18 mouse cellular contexts compared by ENCODE assay signal in genomic region chr2:6407711-6408110, GRCm38 (mm10).
DNase-seq lines count a peak whose midpoint lies in the region; ATAC-seq and TF ChIP-seq lines count a peak whose summit lies in the region.
"Had no signal": no experiment of that assay in that cellular context is flagged by ENCODE, and none has a peak within 500 bp of the region (broad histone marks: within the 10 kb centered on the region; RNA-seq: fewer than 3 reads in every experiment).

No protein-coding gene starts in this region.

- peaks cover 3% of the 10 kb centered on the region; the same call in 1 of the 2 replicates for H3K36me3 ChIP-seq in heart, embryonic 11.5 days (ENCODE audit: control insufficient read depth, insufficient read depth, low read length)
- H3K36me3 ChIP-seq in kidney, postnatal 0 days (ENCODE audit: insufficient read depth, low read length) = no peaks in the 10 kb centered on the region
- H3K36me3 ChIP-seq: midbrain, embryonic 15.5 days had no signal

- no peak overlapping the region for H3K4me3 ChIP-seq in heart, embryonic 11.5 days (ENCODE audit: low read depth, low read length)
- H3K4me3 ChIP-seq in kidney, postnatal 0 days (replicated peaks; ENCODE audit: low read depth, low read length) = no peak overlapping the region
- H3K4me3 ChIP-seq: embryonic facial prominence, embryonic 13.5 days; hindbrain, embryonic 12.5 days; midbrain, embryonic 15.5 days had no signal

- H3K27ac ChIP-seq in heart, embryonic 11.5 days (ENCODE audit: low read depth, low read length) = peak overlapping the region; percentile 12; the same call in 1 of the 2 replicates
- 0 out of 2 replicates have a peak overlapping the region, but pooled peaks have one; percentile 10 for H3K27ac ChIP-seq in kidney, postnatal 0 days
- H3K27ac ChIP-seq: embryonic facial prominence, embryonic 13.5 days; hindbrain, embryonic 12.5 days; midbrain, embryonic 15.5 days had no signal

- H3K9me3 ChIP-seq in heart, embryonic 11.5 days (replicated peaks; ENCODE audit: control insufficient read depth, low read length) = no peaks in the 10 kb centered on the region
- no peaks in the 10 kb centered on the region for H3K9me3 ChIP-seq in kidney, postnatal 0 days (replicated peaks; ENCODE audit: low read length)
- H3K9me3 ChIP-seq: embryonic facial prominence, embryonic 13.5 days; G1E; hindbrain, embryonic 12.5 days; midbrain, embryonic 15.5 days had no signal

- H3K4me2 ChIP-seq in heart, embryonic 11.5 days = no peak overlapping the region
- H3K4me2 ChIP-seq in kidney, postnatal 0 days (ENCODE audit: low read length) = no peak overlapping the region
- H3K4me2 ChIP-seq: embryonic facial prominence, embryonic 13.5 days; hindbrain, embryonic 12.5 days; midbrain, embryonic 15.5 days had no signal

- 69% methylated on average over 1 of the region's 1 CpGs for WGBS in heart, embryonic 11.5 days (ENCODE audit: insufficient replicate concordance)
- WGBS in kidney, postnatal 0 days = 59% methylated on average over 1 of the region's 1 CpGs

- no peak for TF ChIP-seq CTCF in kidney, postnatal 0 days (IDR thresholded peaks at IDR 0.05; ENCODE audit: low read depth)

- H3K27me3 ChIP-seq in heart, embryonic 11.5 days (ENCODE audit: control insufficient read depth, insufficient read depth, low read length) = no peaks in the 10 kb centered on the region
- H3K27me3 ChIP-seq in kidney, postnatal 0 days (ENCODE audit: insufficient read depth, low read length) = no peaks in the 10 kb centered on the region
- H3K27me3 ChIP-seq: embryonic facial prominence, embryonic 13.5 days; hindbrain, embryonic 12.5 days; midbrain, embryonic 15.5 days had no signal

- DNase-seq in heart, postnatal 10 days = no peak
- no peak for DNase-seq in kidney, postnatal 0 days (ENCODE audit: low spot score)
- DNase-seq in kidney, postnatal 36 days = no peak
- no peak for DNase-seq in gastrocnemius, adult 8-10 months (ENCODE audit: low spot score in 2 of 2)
- DNase-seq in layer of hippocampus, adult 9-10 months (ENCODE audit: low spot score) = no peak
- DNase-seq: adrenal gland, postnatal 14 days; cerebellum, postnatal 10 days; gastrocnemius, postnatal 25 days; lung, postnatal 10 days; right cerebral cortex, postnatal 4 days; thymus, postnatal 36 days had no signal

- no peak overlapping the region for H3K9ac ChIP-seq in heart, embryonic 11.5 days (ENCODE audit: low read depth, low read length)
- no peak overlapping the region for H3K9ac ChIP-seq in kidney, postnatal 0 days (ENCODE audit: low read depth, low read length)
- H3K9ac ChIP-seq: embryonic facial prominence, embryonic 13.5 days; hindbrain, embryonic 12.5 days; midbrain, embryonic 15.5 days had no signal

- peaks cover 16% of the 10 kb centered on the region for H3K4me1 ChIP-seq in heart, embryonic 11.5 days (ENCODE audit: control insufficient read depth, insufficient read depth, low read length)
- no peaks in the 10 kb centered on the region for H3K4me1 ChIP-seq in kidney, postnatal 0 days (replicated peaks; ENCODE audit: insufficient read depth, low read length)

- no peak for ATAC-seq in heart, embryonic 11.5 days (replicated peaks; ENCODE audit: insufficient number of reproducible peaks, low FRiP score, low TSS enrichment)
- ATAC-seq in kidney, postnatal 0 days (replicated peaks; ENCODE audit: low FRiP score, low read depth) = no peak
- ATAC-seq in megakaryocyte progenitor cell, adult 5-6 weeks (replicated peaks; ENCODE audit: poor library complexity) = peak; percentile 35; the same call in 1 of the 2 replicates
- ATAC-seq: forebrain, embryonic 14.5 days; midbrain, embryonic 15.5 days had no signal

- intact Hi-C loops in heart, postnatal 10 days (cut with DNase I) = loop anchor here (5.0 kb wide), 1 partner anchor 410 kb away; no protein-coding TSS in a partner anchor
